Mouse (Mus musculus): ENCODE measurements around the gene Procr. TPM values are rescaled to one million over a fixed set of nuclear protein-coding genes. Genes with fewer than 3 reads are reported as not detected.
A peak's percentile ranks its signal among the peaks of the same experiment; 100 is the strongest.
"Not testable (repeated sequence)": the region's sequence is repeated elsewhere in the genome, so short reads cannot be mapped to it uniquely, and the experiment has no call there.

Gene Procr
- polyA plus RNA-seq, 1 experiment from 2014 or later, result 1.2 TPM

DNA sequence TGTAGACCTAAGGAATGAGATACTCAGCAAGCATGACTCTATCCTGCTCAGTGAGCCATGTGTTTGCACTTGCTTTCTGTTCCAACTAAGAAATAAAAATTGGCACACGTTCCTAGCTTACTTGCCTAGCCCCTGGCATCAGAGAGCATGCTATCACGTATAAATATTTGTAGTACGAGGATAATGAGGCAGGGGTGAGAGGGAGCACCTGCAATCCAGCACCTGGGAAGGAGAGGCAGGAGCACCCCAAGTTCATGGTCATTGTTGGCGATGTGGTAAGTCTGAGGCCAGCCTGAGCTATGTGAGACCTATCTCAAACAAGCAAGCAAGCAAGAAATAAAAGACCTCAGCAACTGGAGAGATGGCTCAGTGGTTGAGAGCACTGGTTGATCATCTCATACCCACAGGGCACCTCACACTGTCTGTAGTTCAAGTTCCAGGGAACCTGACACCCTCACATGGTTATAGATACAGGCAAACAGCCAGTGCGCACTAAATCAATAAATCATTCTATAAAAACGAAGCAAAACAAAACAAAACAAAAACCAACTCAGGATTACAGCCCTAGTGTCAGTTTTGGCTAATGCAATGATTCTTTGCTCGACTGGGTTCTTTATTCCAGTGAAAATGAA is 23.0 kb upstream of the Procr start:
- H3K4me3 ChIP-seq (replicated peaks), result 0 out of 2 replicates have a peak overlapping the region, but pooled peaks have one; percentile 1
- 0 out of 2 replicates have a peak, but pooled peaks cover under 1% of the 10 kb centered on the region for H3K36me3 ChIP-seq (replicated peaks)
- H3K9ac ChIP-seq, result no peak overlapping the region
- H3K27me3 ChIP-seq, result no peaks in the 10 kb centered on the region
- no peak for ATAC-seq (ENCODE audit: insufficient read depth)
- peaks cover 27% of the 10 kb centered on the region for H3K4me1 ChIP-seq (replicated peaks)
- peak overlapping the region; percentile 89 for H3K4me2 ChIP-seq
- H3K9me3 ChIP-seq (replicated peaks), result no peaks in the 10 kb centered on the region
- H3K27ac ChIP-seq (replicated peaks), result no peak overlapping the region
- 63% methylated on average over 7 of the region's 7 CpGs for WGBS (ENCODE audit: insufficient replicate concordance)

- Histone ChIP-seq H3K4me3 (replicated peaks) (peak overlapping the region; percentile 81), H3K36me3 (replicated peaks) (no peaks in the 10 kb centered on the region), H3K27ac (replicated peaks) (0 out of 2 replicates have a peak overlapping the region, but pooled peaks have one; percentile 31), H3K9me3 (replicated peaks) (no peaks in the 10 kb centered on the region), H3K9ac (peak overlapping the region; percentile 66), H3K4me2 (peak overlapping the region; percentile 89), H3K4me1 (replicated peaks) (peaks cover 27% of the 10 kb centered on the region), H3K27me3 (no peaks in the 10 kb centered on the region)
- no peak for ATAC-seq (ENCODE audit: insufficient read depth)
- WGBS (ENCODE audit: insufficient replicate concordance), result 6% methylated on average over 15 of the region's 15 CpGs
These were observed 22.2 kb upstream of the Procr start for GRCm38 (mm10) chr2:155728742-155729141.

DNA sequence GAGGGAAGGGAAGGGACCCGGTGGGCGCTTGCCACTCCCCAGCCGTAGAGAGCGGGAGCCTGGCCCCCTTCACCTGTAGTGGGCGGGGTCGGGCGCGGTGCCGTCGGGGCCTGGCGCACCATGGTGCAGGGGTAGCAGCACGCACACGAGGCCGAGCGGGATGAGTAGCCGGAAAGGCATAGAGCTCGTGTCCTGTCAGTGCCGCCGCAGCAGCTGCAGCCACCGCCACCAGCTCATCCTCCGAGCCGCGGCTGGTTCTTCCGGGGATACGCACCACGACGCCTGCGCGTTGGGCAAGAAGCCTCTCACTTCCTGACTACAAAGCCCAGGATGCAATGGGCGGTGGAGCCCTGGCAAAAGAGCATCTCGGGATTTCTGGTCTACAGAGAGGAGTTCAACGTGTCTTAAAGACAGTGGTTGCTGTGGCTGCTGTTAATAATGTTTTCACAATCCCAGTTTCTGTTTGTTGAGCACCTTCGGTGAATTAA is 21.7 kb upstream of the Procr start, which contains the start of gene Edem2:
TSS of gene Edem2 (minus strand) at position 318 of the 488 bp plus-strand sequence.
- Histone ChIP-seq H3K27ac (replicated peaks) (0 out of 2 replicates have a peak within 1 kb of the TSS, but pooled peaks have one; percentile 31), H3K9me3 (replicated peaks) (no peaks in the 10 kb centered on the region), H3K4me2 (peak within 1 kb of the TSS; percentile 89), H3K4me1 (replicated peaks) (peaks cover 27% of the 10 kb centered on the region), H3K36me3 (replicated peaks) (no peaks in the 10 kb centered on the region), H3K4me3 (replicated peaks) (peak within 1 kb of the TSS; percentile 81), H3K27me3 (no peaks in the 10 kb centered on the region), H3K9ac (peak within 1 kb of the TSS; percentile 66)
- peak; percentile 87 for ATAC-seq (ENCODE audit: insufficient read depth)
- 0% methylated on average over 33 of the region's 33 CpGs for WGBS (ENCODE audit: insufficient replicate concordance)

- no peaks in the 10 kb centered on the region for H3K27me3 ChIP-seq
- H3K4me1 ChIP-seq (replicated peaks), result no peaks in the 10 kb centered on the region
- no peak overlapping the region for H3K4me2 ChIP-seq
- H3K4me3 ChIP-seq (replicated peaks), result no peak overlapping the region
- ATAC-seq (ENCODE audit: insufficient read depth), result no peak
- H3K27ac ChIP-seq (replicated peaks), result no peak overlapping the region
- H3K9me3 ChIP-seq (replicated peaks), result no peaks in the 10 kb centered on the region
- H3K36me3 ChIP-seq (replicated peaks), result no peaks in the 10 kb centered on the region
- 67% methylated on average over 5 of the region's 5 CpGs for WGBS (ENCODE audit: insufficient replicate concordance)
- H3K9ac ChIP-seq, result no peak overlapping the region
These were observed 15.8 kb upstream of the Procr start for GRCm38 (mm10) chr2:155735080-155735479.

DNA sequence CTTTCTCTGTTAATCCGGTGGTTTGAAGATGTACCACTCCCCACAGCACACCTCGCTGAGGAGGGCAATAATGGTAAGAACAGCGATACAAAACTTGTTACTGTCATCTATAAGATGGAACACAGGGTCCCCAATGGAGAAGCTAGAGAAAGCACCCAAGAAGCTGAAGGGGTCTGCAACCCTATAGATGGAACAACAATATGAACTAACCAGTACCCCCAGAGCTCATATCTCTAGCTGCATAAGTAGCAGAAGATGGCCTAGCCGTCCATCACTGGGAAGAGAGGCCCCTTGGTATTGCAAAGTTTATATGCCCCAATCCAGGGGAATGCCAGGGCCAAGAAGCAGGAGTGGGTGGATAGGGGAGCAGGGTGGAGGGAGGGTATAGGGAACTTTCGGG is 15.2 kb upstream of the Procr start, which contains the start of gene Gm17581:
TSS of gene Gm17581 (minus strand) at position 101 of the 400 bp plus-strand sequence.
- H3K4me1 ChIP-seq (replicated peaks); H3K36me3 ChIP-seq (replicated peaks); H3K9me3 ChIP-seq (replicated peaks); H3K4me3 ChIP-seq (replicated peaks); H3K27me3 ChIP-seq; H3K4me2 ChIP-seq; ATAC-seq (ENCODE audit: insufficient read depth); H3K27ac ChIP-seq (replicated peaks); H3K9ac ChIP-seq: not testable (repeated sequence)
- WGBS (ENCODE audit: insufficient replicate concordance), result 62% methylated on average over 5 of the region's 5 CpGs

DNA sequence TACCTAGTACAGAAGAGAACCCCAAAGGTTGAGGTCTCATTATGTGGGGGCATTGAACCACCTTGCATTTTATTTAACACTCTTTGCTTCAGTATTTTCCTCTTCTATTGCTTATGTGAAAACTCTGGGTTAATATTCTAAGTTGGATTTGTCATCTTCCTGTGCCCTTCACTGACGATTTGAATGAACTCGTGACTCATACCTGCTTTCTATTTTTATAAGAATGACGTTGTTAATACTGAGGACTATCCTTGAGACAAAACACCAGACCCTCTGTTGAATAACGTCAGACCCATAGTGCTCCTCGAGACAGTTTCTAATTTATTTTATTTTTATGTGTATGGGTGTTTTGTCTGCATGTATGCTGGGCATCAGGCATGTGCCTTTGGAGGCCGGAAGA is 14.0 kb upstream of the Procr start:
- 58% methylated on average over 6 of the region's 6 CpGs for WGBS (ENCODE audit: insufficient replicate concordance)
- no peaks in the 10 kb centered on the region for H3K9me3 ChIP-seq (replicated peaks)
- no peak for ATAC-seq (ENCODE audit: insufficient read depth)
- H3K27ac ChIP-seq (replicated peaks), result no peak overlapping the region
- H3K27me3 ChIP-seq, result no peaks in the 10 kb centered on the region
- H3K4me2 ChIP-seq, result no peak overlapping the region
- no peaks in the 10 kb centered on the region for H3K36me3 ChIP-seq (replicated peaks)
- no peak overlapping the region for H3K9ac ChIP-seq
- H3K4me1 ChIP-seq (replicated peaks), result no peaks in the 10 kb centered on the region
- no peak overlapping the region for H3K4me3 ChIP-seq (replicated peaks)

DNA sequence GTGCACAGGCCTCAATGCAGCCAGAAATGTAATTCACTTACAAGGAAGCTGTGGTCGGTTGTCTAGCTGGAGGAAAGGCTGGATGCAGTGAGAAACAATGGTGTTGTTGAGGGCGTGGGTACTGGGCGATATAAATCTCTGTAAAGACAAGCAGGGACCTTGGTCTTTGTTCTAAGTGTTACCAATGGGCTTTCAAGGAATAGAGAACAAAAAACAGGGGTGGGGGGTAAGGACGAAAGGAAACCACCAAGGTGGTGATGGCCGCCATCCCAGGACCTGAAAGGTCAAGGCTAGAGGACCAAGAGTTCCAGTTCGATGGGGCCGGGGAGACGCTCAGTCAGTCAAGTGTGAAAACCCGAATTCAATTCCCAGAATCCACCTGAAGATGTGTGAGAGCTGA is 13.1 kb upstream of the Procr start:
- H3K36me3 ChIP-seq (replicated peaks), result no peaks in the 10 kb centered on the region
- H3K27ac ChIP-seq (replicated peaks), result no peak overlapping the region
- H3K27me3 ChIP-seq, result peaks cover 8% of the 10 kb centered on the region
- no peak overlapping the region for H3K4me3 ChIP-seq (replicated peaks)
- WGBS (ENCODE audit: insufficient replicate concordance), result 35% methylated on average over 9 of the region's 9 CpGs
- H3K9me3 ChIP-seq (replicated peaks), result no peaks in the 10 kb centered on the region
- H3K4me1 ChIP-seq (replicated peaks), result peaks cover 6% of the 10 kb centered on the region
- no peak overlapping the region for H3K9ac ChIP-seq
- H3K4me2 ChIP-seq, result no peak overlapping the region
- ATAC-seq (ENCODE audit: insufficient read depth), result no peak

DNA sequence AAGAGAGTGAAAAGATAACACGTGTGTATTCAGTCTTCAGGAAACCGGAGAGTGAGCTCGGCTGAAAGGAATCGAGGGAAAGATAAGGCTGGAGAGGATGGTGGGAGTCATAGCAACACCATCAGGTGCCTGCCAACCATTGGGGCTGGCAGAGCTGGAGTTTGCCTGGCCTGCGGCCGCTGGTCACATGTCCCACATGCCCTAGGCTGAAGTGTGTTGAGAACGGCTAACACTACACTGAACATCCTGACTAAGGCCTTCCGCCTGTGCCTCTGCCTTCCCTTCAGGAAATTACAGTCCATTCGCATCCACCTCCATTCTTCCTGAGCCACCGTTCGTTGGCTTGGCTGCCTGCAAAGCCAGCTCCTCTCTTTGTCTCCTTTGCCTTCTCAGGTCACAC is 8.7 kb upstream of the Procr start:
- Histone ChIP-seq H3K4me3 (replicated peaks) (no peak overlapping the region), H3K4me1 (replicated peaks) (peaks cover 10% of the 10 kb centered on the region), H3K27ac (replicated peaks) (no peak overlapping the region), H3K4me2 (no peak overlapping the region), H3K9ac (no peak overlapping the region), H3K9me3 (replicated peaks) (no peaks in the 10 kb centered on the region), H3K36me3 (replicated peaks) (no peaks in the 10 kb centered on the region), H3K27me3 (peaks cover 36% of the 10 kb centered on the region)
- no peak for ATAC-seq (ENCODE audit: insufficient read depth)
- 21% methylated on average over 11 of the region's 11 CpGs for WGBS (ENCODE audit: insufficient replicate concordance)

DNA sequence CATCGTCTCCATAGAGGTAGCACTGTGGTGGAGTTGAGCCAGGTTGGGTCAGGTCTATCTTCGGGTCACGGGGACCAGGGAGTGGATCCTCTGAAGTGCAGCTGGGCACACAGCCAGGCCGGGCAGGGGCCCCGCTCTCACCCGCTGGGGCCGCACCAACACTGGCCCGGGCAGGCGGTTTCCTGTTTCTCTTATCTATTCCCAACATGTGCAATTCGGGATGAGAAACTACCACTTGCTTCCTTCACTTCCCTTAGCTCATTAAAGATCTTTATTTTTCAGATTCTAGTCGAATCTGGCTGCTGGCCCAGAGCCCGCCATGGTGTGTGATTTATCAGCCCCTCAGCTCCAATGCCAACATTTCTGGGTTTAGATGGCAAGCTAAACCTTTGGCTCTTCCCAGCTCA is 8.0 kb upstream of the Procr start:
- 7% methylated on average over 12 of the region's 12 CpGs for WGBS (ENCODE audit: insufficient replicate concordance)
- Histone ChIP-seq H3K27ac (replicated peaks) (no peak overlapping the region), H3K9ac (no peak overlapping the region), H3K4me3 (replicated peaks) (no peak overlapping the region), H3K4me2 (no peak overlapping the region), H3K9me3 (replicated peaks) (no peaks in the 10 kb centered on the region), H3K27me3 (peaks cover 36% of the 10 kb centered on the region), H3K36me3 (replicated peaks) (no peaks in the 10 kb centered on the region), H3K4me1 (replicated peaks) (peaks cover 10% of the 10 kb centered on the region)
- ATAC-seq (ENCODE audit: insufficient read depth), result peak; percentile 31; the same call in 1 of the 2 replicates

- peaks cover 10% of the 10 kb centered on the region for H3K4me1 ChIP-seq (replicated peaks)
- H3K9me3 ChIP-seq (replicated peaks), result no peaks in the 10 kb centered on the region
- no peak overlapping the region for H3K4me3 ChIP-seq (replicated peaks)
- H3K27me3 ChIP-seq, result peaks cover 36% of the 10 kb centered on the region
- no peak overlapping the region for H3K9ac ChIP-seq
- ATAC-seq (ENCODE audit: insufficient read depth), result no peak
- 32% methylated on average over 9 of the region's 9 CpGs for WGBS (ENCODE audit: insufficient replicate concordance)
- no peak overlapping the region for H3K4me2 ChIP-seq
- H3K27ac ChIP-seq (replicated peaks), result no peak overlapping the region
- H3K36me3 ChIP-seq (replicated peaks), result no peaks in the 10 kb centered on the region
These were observed 7.6 kb upstream of the Procr start for GRCm38 (mm10) chr2:155743351-155743750.

DNA sequence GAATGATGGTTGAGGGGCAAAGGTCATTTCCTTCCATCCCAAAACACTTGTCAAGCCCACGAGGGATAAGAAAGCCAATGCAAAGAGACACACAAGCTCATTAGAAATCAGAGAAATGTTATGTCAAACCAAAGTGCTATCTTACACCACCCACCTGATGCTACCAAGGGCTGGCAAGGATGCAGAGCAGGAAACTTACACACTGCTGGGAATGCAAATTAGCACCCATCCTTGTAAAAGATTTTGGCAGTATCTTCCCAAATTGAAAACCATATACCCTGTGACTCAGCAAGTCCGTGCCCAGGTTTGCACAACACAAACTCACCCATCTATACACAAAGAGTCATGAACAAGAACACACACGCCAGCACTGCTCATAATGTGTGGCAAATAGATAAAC is 5.4 kb upstream of the Procr start:
- H3K27me3 ChIP-seq, result peaks cover 40% of the 10 kb centered on the region

More for the DNA sequence above, 5.4 kb upstream of the Procr start:
- no peaks in the 10 kb centered on the region for H3K36me3 ChIP-seq (replicated peaks)
- H3K4me3 ChIP-seq (replicated peaks), result no peak overlapping the region
- no peak for ATAC-seq (ENCODE audit: insufficient read depth)
- no peaks in the 10 kb centered on the region for H3K9me3 ChIP-seq (replicated peaks)
- 30% methylated on average over 3 of the region's 3 CpGs for WGBS (ENCODE audit: insufficient replicate concordance)
- H3K27ac ChIP-seq (replicated peaks), result no peak overlapping the region
- no peak overlapping the region for H3K9ac ChIP-seq
- no peak overlapping the region for H3K4me2 ChIP-seq
- H3K4me1 ChIP-seq (replicated peaks), result peaks cover 10% of the 10 kb centered on the region

All from liver, embryonic 15.5 days (tissue).